Mouse (Mus musculus) yolk sac, embryonic 10.5 days (tissue): Measurements from ENCODE around the gene Gsta2.
A peak's percentile ranks its signal among the peaks of the same experiment; 100 is the strongest.
"Not testable (repeated sequence)": the region's sequence is repeated elsewhere in the genome, so short reads cannot be mapped to it uniquely, and the experiment has no call there.

ENCODE experiments used
- DNase-seq: peaks from one replicate; pipeline ENCODE4 v3.0.0-alpha.2; 2017; ENCODE audit warnings: low spot score

Gsta2 gene

GRCm38 (mm10) chr9:78355611-78356010 is at the start of gene Gsta2:
Gene Gsta2, minus strand, starts transcription at chr9:78355788.
- no peak for DNase-seq

GRCm38 (mm10) chr9:78401596-78401995 is 46.0 kb upstream of the Gsta2 start:
- no peak for DNase-seq

- no peak for DNase-seq
These were observed 45.0 kb upstream of the Gsta2 start for GRCm38 (mm10) chr9:78400570-78400969.

- DNase-seq, result no peak
These were observed 40.9 kb upstream of the Gsta2 start for GRCm38 (mm10) chr9:78396517-78396916.

- DNase-seq, result peak; percentile 70
These were observed 40.2 kb upstream of the Gsta2 start, which contains the start of gene Ddx43 for GRCm38 (mm10) chr9:78395630-78396351. Gene Ddx43, plus strand, starts transcription at chr9:78395777.

- DNase-seq, result no peak
These were observed 39.6 kb upstream of the Gsta2 start for GRCm38 (mm10) chr9:78395244-78395629.

- DNase-seq, result no peak
These were observed 39.0 kb upstream of the Gsta2 start for GRCm38 (mm10) chr9:78394602-78395001.

GRCm38 (mm10) chr9:78393741-78394140 is 38.2 kb upstream of the Gsta2 start:
- no peak for DNase-seq

- DNase-seq, result no peak
These were observed 34.4 kb upstream of the Gsta2 start for GRCm38 (mm10) chr9:78389981-78390380.

- no peak for DNase-seq
These were observed 31.4 kb upstream of the Gsta2 start for GRCm38 (mm10) chr9:78386947-78387346.

GRCm38 (mm10) chr9:78385893-78386292 is 30.3 kb upstream of the Gsta2 start:
- DNase-seq, result no peak

- DNase-seq, result no peak
These were observed 22.7 kb upstream of the Gsta2 start, which contains the start of gene Ooep for GRCm38 (mm10) chr9:78378113-78378785. Gene Ooep, minus strand, starts transcription at chr9:78378725.

GRCm38 (mm10) chr9:78377546-78377945 is 22.0 kb upstream of the Gsta2 start:
- no peak for DNase-seq

GRCm38 (mm10) chr9:78375486-78375885 is 19.9 kb upstream of the Gsta2 start:
- DNase-seq, result no peak

GRCm38 (mm10) chr9:78374885-78375389 is 19.3 kb upstream of the Gsta2 start:
- no peak for DNase-seq

- DNase-seq, result no peak
These were observed 18.8 kb upstream of the Gsta2 start for GRCm38 (mm10) chr9:78374397-78374796.

- DNase-seq, result no peak
These were observed 17.4 kb upstream of the Gsta2 start for GRCm38 (mm10) chr9:78372827-78373504.

GRCm38 (mm10) chr9:78371441-78371840 is 15.9 kb upstream of the Gsta2 start:
- DNase-seq, result no peak

- DNase-seq, result no peak
These were observed 14.2 kb upstream of the Gsta2 start for GRCm38 (mm10) chr9:78369786-78370185.

GRCm38 (mm10) chr9:78369349-78369748 is 13.8 kb upstream of the Gsta2 start:
- DNase-seq, result no peak

- no peak for DNase-seq
These were observed 13.2 kb upstream of the Gsta2 start for GRCm38 (mm10) chr9:78368671-78369293.

- not testable (repeated sequence) for DNase-seq
These were observed 12.4 kb upstream of the Gsta2 start, which contains the start of gene Dppa5a for GRCm38 (mm10) chr9:78367959-78368358. Gene Dppa5a, minus strand, starts transcription at chr9:78368177.
